Mouse (Mus musculus) megakaryocyte-erythroid progenitor cell, adult 5 weeks (primary cell): ENCODE results near the gene Pon1. TPM values are rescaled to one million over a fixed set of nuclear protein-coding genes. Genes with fewer than 3 reads are reported as not detected.

Experiments
- polyA plus RNA-seq: library from polyadenylated mRNA; stranded (reverse); fragments of >175 nt; gene quantifications from 2 replicates; pipeline ENCODE4 v1.2.3, GENCODE M21; 2012

Gene Pon1
- not detected in 2 replicates for polyA plus RNA-seq

GRCm38 (mm10) chr6:5193693-5194092 lies at the start of gene Pon1:
Pon1 (minus strand) TSS chr6:5193946.

Other genes starting within 250 kb of the Pon1 start
- 0.59 and 0.88 TPM in 2 replicates for gene Pon3, start 62.3 kb upstream of the Pon1 start, polyA plus RNA-seq
- gene Pon2, start 104.5 kb upstream of the Pon1 start, polyA plus RNA-seq = 29.8 and 32.0 TPM in 2 replicates
- 0.02 TPM in 1 of 2 replicates, not detected in the other for gene Asb4, start 189.4 kb upstream of the Pon1 start, polyA plus RNA-seq